8 mouse cellular contexts compared by ENCODE assay signal in genomic region chr3:84337585-84337984, GRCm38 (mm10). TPM values are rescaled to one million over a fixed set of nuclear protein-coding genes. Genes with fewer than 3 reads are reported as not detected.
DNase-seq lines count a peak whose midpoint lies in the region; ATAC-seq and TF ChIP-seq lines count a peak whose summit lies in the region.

No protein-coding gene starts in this region.

- H3K9me3 ChIP-seq in ES-E14 (ENCODE audit: control insufficient read depth, insufficient read depth, low read depth, low read length): no peaks in the 10 kb centered on the region
- no peaks in the 10 kb centered on the region for H3K9me3 ChIP-seq in forebrain, embryonic 16.5 days (ENCODE audit: control insufficient read depth, low read length)

- no peak for ATAC-seq in forebrain, embryonic 16.5 days

- H3K4me1 ChIP-seq in ES-E14 (ENCODE audit: control insufficient read depth in 2 of 2, insufficient read depth in 2 of 2, low read length in 2 of 2, poor library complexity in 1 of 2): peaks cover 4 to 30% of the 10 kb centered on the region in 2 experiments; a peak in 3 of 4 replicates
- H3K4me1 ChIP-seq in forebrain, embryonic 16.5 days (replicated peaks; ENCODE audit: control insufficient read depth, insufficient read depth, low read length): peaks cover 13% of the 10 kb centered on the region

- 0 out of 2 replicates have a peak overlapping the region, but pooled peaks have one; percentile 55 for H3K9ac ChIP-seq in ES-E14 (ENCODE audit: insufficient read depth, low read depth, low read length, poor library complexity, severe bottlenecking)
- H3K9ac ChIP-seq in forebrain, embryonic 16.5 days (replicated peaks; ENCODE audit: low read depth, low read length): no peak overlapping the region

- no peaks in the 10 kb centered on the region for H3K36me3 ChIP-seq in ES-E14 (ENCODE audit: control insufficient read depth, insufficient read depth, low read length, poor library complexity, severe bottlenecking)
- no peaks in the 10 kb centered on the region for H3K36me3 ChIP-seq in forebrain, embryonic 16.5 days (ENCODE audit: control insufficient read depth, insufficient read depth)

- in situ Hi-C loops in ES-E14 (cut with MboI; ENCODE audit: low sequenced_read_pairs in 2 of 2, unreplicated experiment in 2 of 2): loop anchor here in 1 of 2 experiments (25.0 kb wide), 1 partner anchor 200 kb away; no protein-coding TSS in a partner anchor

- H3K27ac ChIP-seq in ES-E14 (ENCODE audit: insufficient read depth, low read depth, low read length, poor library complexity, severe bottlenecking): no peak overlapping the region
- no peak overlapping the region for H3K27ac ChIP-seq in forebrain, embryonic 16.5 days (ENCODE audit: low read length)

- peak; percentile 93 for DNase-seq in heart, adult 11 months
- no peak for DNase-seq in heart, adult 9 months (ENCODE audit: low spot score in 2 of 2)
- no peak for DNase-seq in ES-E14 (ENCODE audit: low read depth, low spot score)
- peak; percentile 32 for DNase-seq in liver
- peak; percentile 87 for DNase-seq in naive thymus-derived CD4-positive, alpha-beta T cell, adult 2 months (ENCODE audit: low read depth)
- no peak for DNase-seq in cerebellum, postnatal 36 days
- no peak for DNase-seq in frontal cortex, adult 2 months (ENCODE audit: extremely low spot score in 1 of 2, low spot score in 1 of 2)

- H3K27me3 ChIP-seq in forebrain, embryonic 16.5 days (replicated peaks; ENCODE audit: control insufficient read depth, insufficient read depth, low read length): peaks cover 7% of the 10 kb centered on the region; the same call in 1 of the 2 replicates

- peak overlapping the region; percentile 26 to 33; a peak in 2 of 4 replicates for H3K4me3 ChIP-seq in ES-E14 (ENCODE audit: insufficient read depth in 1 of 2, low read depth in 1 of 2, low read length in 2 of 2, poor library complexity in 1 of 2, severe bottlenecking in 1 of 2)
- no peak overlapping the region for H3K4me3 ChIP-seq in forebrain, embryonic 16.5 days (replicated peaks; ENCODE audit: low read length)

- no peak overlapping the region for H3K4me2 ChIP-seq in forebrain, embryonic 16.5 days (ENCODE audit: low read length)

- 68% methylated on average over 9 of the region's 11 CpGs for WGBS in forebrain, embryonic 16.5 days

TF ChIP-seq in ES-E14, 5 proteins besides CTCF, POLR2A, EP300 and RAD21:
- TF ChIP-seq CHD2 (IDR thresholded peaks at IDR 0.05; ENCODE audit: low read depth, low read length): no peak
- TF ChIP-seq ZNF384 (IDR thresholded peaks at IDR 0.05; ENCODE audit: low read depth, low read length): no peak
- no peak for TF ChIP-seq MAFK (IDR thresholded peaks at IDR 0.05; ENCODE audit: insufficient read depth, low read depth, low read length)
- no peak for TF ChIP-seq HCFC1 (IDR thresholded peaks at IDR 0.05; ENCODE audit: borderline replicate concordance, insufficient read depth, low read length)
- TF ChIP-seq ZC3H11A (IDR thresholded peaks at IDR 0.05; ENCODE audit: borderline replicate concordance, low read depth, low read length): no peak

RNA-seq across cellular contexts. Expression of gene Trim2, which starts 30.9 kb away (rescaled TPM):
- total RNA-seq in ES-E14 (2012; rRNA removed): 27.3 and 50.2 TPM in 2 replicates
- polyA plus RNA-seq in frontal cortex, adult 2 months (2012; rRNA removed): 94.3 and 106 TPM in 2 replicates
- polyA plus RNA-seq in forebrain, embryonic 16.5 days (2015; fragmentation: Nextera tagmentation; extraction: Ambion mirVana): 195 and 201 TPM in 2 replicates

Comparison
In these comparisons a context has a peak if more than half of its experiments do, and no peak if none do; other contexts are left out.
1. DNase-seq: peak in heart, adult 11 months (single experiment), liver (single experiment) and naive thymus-derived CD4-positive, alpha-beta T cell, adult 2 months (single experiment); none in heart, adult 9 months (0 of 2), ES-E14 (single experiment), cerebellum, postnatal 36 days (0 of 2) and frontal cortex, adult 2 months (0 of 2).